8 mouse cellular contexts compared by ENCODE assay signal in genomic region chr19:34746688-34747504, GRCm38 (mm10). TPM values are rescaled to one million over a fixed set of nuclear protein-coding genes. Genes with fewer than 3 reads are reported as not detected.
DNase-seq lines count a peak whose midpoint lies in the region; ATAC-seq and TF ChIP-seq lines count a peak whose summit lies in the region.

TSS of gene Slc16a12 (minus strand) at chr19:34747289.

- ATAC-seq in cerebellum, adult (ENCODE audit: insufficient number of reproducible peaks, low FRiP score, low TSS enrichment): 0 out of 2 replicates have a peak, but pooled peaks have one; percentile 40
- peak; percentile 70 for ATAC-seq in forebrain, postnatal 0 days
- peak; percentile 80 for ATAC-seq in hindbrain, embryonic 13.5 days (ENCODE audit: low FRiP score)
- ATAC-seq in limb, embryonic 13.5 days (ENCODE audit: low FRiP score, low read depth): peak; percentile 75; the same call in 1 of the 2 replicates
- peak; percentile 84 for ATAC-seq in midbrain, embryonic 12.5 days (ENCODE audit: low FRiP score, low read depth)

- TF ChIP-seq CTCF in forebrain, postnatal 0 days (IDR thresholded peaks at IDR 0.05; ENCODE audit: low read depth): no peak

- H3K4me3 ChIP-seq in forebrain, postnatal 0 days (ENCODE audit: low read depth, low read length): peak within 1 kb of the TSS; percentile 55
- peak within 1 kb of the TSS; percentile 67 for H3K4me3 ChIP-seq in hindbrain, embryonic 13.5 days
- peak within 1 kb of the TSS; percentile 63 for H3K4me3 ChIP-seq in limb, embryonic 13.5 days
- H3K4me3 ChIP-seq in midbrain, embryonic 12.5 days: peak within 1 kb of the TSS; percentile 67

- H3K27ac ChIP-seq in forebrain, postnatal 0 days (ENCODE audit: low read depth, low read length): no peak within 1 kb of the TSS
- no peak within 1 kb of the TSS for H3K27ac ChIP-seq in hindbrain, embryonic 13.5 days
- no peak within 1 kb of the TSS for H3K27ac ChIP-seq in limb, embryonic 13.5 days
- no peak within 1 kb of the TSS for H3K27ac ChIP-seq in midbrain, embryonic 12.5 days (replicated peaks)

- WGBS in forebrain, postnatal 0 days: 2% methylated on average over 59 of the region's 61 CpGs
- WGBS in hindbrain, embryonic 13.5 days: 1% methylated on average over 61 of the region's 61 CpGs
- WGBS in limb, embryonic 13.5 days: under 1% methylated on average over 58 of the region's 61 CpGs
- under 1% methylated on average over 60 of the region's 61 CpGs for WGBS in midbrain, embryonic 12.5 days

- no peaks in the 10 kb centered on the region for H3K36me3 ChIP-seq in forebrain, postnatal 0 days (ENCODE audit: insufficient read depth)
- H3K36me3 ChIP-seq in hindbrain, embryonic 13.5 days: no peaks in the 10 kb centered on the region
- H3K36me3 ChIP-seq in limb, embryonic 13.5 days: no peaks in the 10 kb centered on the region
- no peaks in the 10 kb centered on the region for H3K36me3 ChIP-seq in midbrain, embryonic 12.5 days

- H3K4me2 ChIP-seq in forebrain, postnatal 0 days (ENCODE audit: low read depth): peak within 1 kb of the TSS; percentile 99
- H3K4me2 ChIP-seq in hindbrain, embryonic 13.5 days: peak within 1 kb of the TSS; percentile 99
- H3K4me2 ChIP-seq in limb, embryonic 13.5 days (replicated peaks): peak within 1 kb of the TSS; percentile 99
- H3K4me2 ChIP-seq in midbrain, embryonic 12.5 days (replicated peaks): peak within 1 kb of the TSS; percentile 100

- H3K4me1 ChIP-seq in forebrain, postnatal 0 days (ENCODE audit: insufficient read depth): peaks cover 4% of the 10 kb centered on the region; the same call in 1 of the 2 replicates
- H3K4me1 ChIP-seq in hindbrain, embryonic 13.5 days (replicated peaks): peaks cover 14% of the 10 kb centered on the region
- peaks cover 13% of the 10 kb centered on the region for H3K4me1 ChIP-seq in limb, embryonic 13.5 days
- H3K4me1 ChIP-seq in midbrain, embryonic 12.5 days: peaks cover 10% of the 10 kb centered on the region; the same call in 1 of the 2 replicates

- peaks cover 12% of the 10 kb centered on the region; the same call in 1 of the 2 replicates for H3K27me3 ChIP-seq in forebrain, postnatal 0 days (ENCODE audit: insufficient read depth, low read length)
- H3K27me3 ChIP-seq in hindbrain, embryonic 13.5 days: peaks cover 35% of the 10 kb centered on the region
- peaks cover 21% of the 10 kb centered on the region for H3K27me3 ChIP-seq in limb, embryonic 13.5 days
- peaks cover 26% of the 10 kb centered on the region for H3K27me3 ChIP-seq in midbrain, embryonic 12.5 days

- DNase-seq in cerebellum, adult 8-10 months: no peak
- peak; percentile 54 for DNase-seq in adrenal gland, postnatal 10 days
- peak; percentile 13 for DNase-seq in forebrain, postnatal 0 days
- peak; percentile 51 for DNase-seq in testis, postnatal 10 days (ENCODE audit: low spot score)

- peak within 1 kb of the TSS; percentile 51 for H3K9ac ChIP-seq in forebrain, postnatal 0 days
- peak within 1 kb of the TSS; percentile 77 for H3K9ac ChIP-seq in hindbrain, embryonic 13.5 days
- H3K9ac ChIP-seq in limb, embryonic 13.5 days: peak within 1 kb of the TSS; percentile 67
- H3K9ac ChIP-seq in midbrain, embryonic 12.5 days (replicated peaks): peak within 1 kb of the TSS; percentile 58

- no peaks in the 10 kb centered on the region for H3K9me3 ChIP-seq in forebrain, postnatal 0 days (ENCODE audit: low read length)
- no peaks in the 10 kb centered on the region for H3K9me3 ChIP-seq in hindbrain, embryonic 13.5 days
- no peaks in the 10 kb centered on the region for H3K9me3 ChIP-seq in limb, embryonic 13.5 days
- no peaks in the 10 kb centered on the region for H3K9me3 ChIP-seq in midbrain, embryonic 12.5 days

RNA-seq across cellular contexts. Expression of gene Slc16a12, which starts in this region (rescaled TPM):
- total RNA-seq in adrenal gland, postnatal 10 days (2021): 1 to 10 TPM; 6.1 to 9.5 TPM
- 1.8 and 3.1 TPM in 2 replicates for total RNA-seq in forebrain, postnatal 0 days (2014; rRNA removed)
- 1.4 and 2.8 TPM in 2 replicates for polyA plus RNA-seq in forebrain, postnatal 0 days (2015; fragmentation: Nextera tagmentation; extraction: Ambion mirVana)
- polyA plus RNA-seq in hindbrain, embryonic 13.5 days (2015; fragmentation: Nextera tagmentation; extraction: Ambion mirVana): 2.3 and 3.9 TPM in 2 replicates
- 0.55 and 0.61 TPM in 2 replicates for polyA plus RNA-seq in limb, embryonic 13.5 days (2015; fragmentation: Nextera tagmentation; extraction: Ambion mirVana)
- polyA plus RNA-seq in midbrain, embryonic 12.5 days (2016; fragmentation: Nextera tagmentation; extraction: Ambion mirVana): 3.1 and 3.6 TPM in 2 replicates

Comparison
In these comparisons a context has a peak if more than half of its experiments do, and no peak if none do; other contexts are left out.
1. Peak in ATAC-seq, H3K4me3 ChIP-seq, H3K9ac ChIP-seq and H3K4me2 ChIP-seq in limb, embryonic 13.5 days; RNA of the gene not detected or under 1 TPM.